Mouse (Mus musculus) neural tube, embryonic 13.5 days (tissue): ENCODE measurements around the gene Pole2. TPM values are rescaled to one million over a fixed set of nuclear protein-coding genes. Genes with fewer than 3 reads are reported as not detected.
A peak's percentile ranks its signal among the peaks of the same experiment; 100 is the strongest.

Experiments
- ATAC-seq: fragments of 200-750 bp; cut with Nextera tagmentation; 2 replicates; pipeline ENCODE4 v1.8.0; 2017; ENCODE audit warnings: low read depth, mild to moderate bottlenecking, moderate TSS enrichment, moderate library complexity
- H3K27ac ChIP-seq: fragments of 300-500 bp; sonication (generic); replicated peaks from 2 replicates; pipeline ENCODE4 v1.5.1; 2015; ENCODE audit warnings: moderate library complexity, mild to moderate bottlenecking, inconsistent platforms
- H3K27me3 ChIP-seq: fragments of 300-500 bp; sonication (generic); 2 replicates; pipeline ENCODE4 v1.6.1; 2015; ENCODE audit warnings: mild to moderate bottlenecking, inconsistent platforms
- H3K36me3 ChIP-seq: fragments of 300-500 bp; sonication (generic); 2 replicates; pipeline ENCODE4 v1.6.1; 2015; ENCODE audit warnings: mild to moderate bottlenecking, inconsistent platforms
- H3K4me1 ChIP-seq: fragments of 300-500 bp; sonication (generic); replicated peaks from 2 replicates; pipeline ENCODE4 v1.6.1; 2015; ENCODE audit warnings: inconsistent platforms
- H3K4me2 ChIP-seq: fragments of 300-500 bp; sonication (generic); 2 replicates; pipeline ENCODE4 v1.6.1; 2015; ENCODE audit warnings: inconsistent platforms, mild to moderate bottlenecking, moderate library complexity
- H3K4me3 ChIP-seq: fragments of 300-500 bp; sonication (generic); 2 replicates; pipeline ENCODE4 v1.5.1; 2015; ENCODE audit warnings: mild to moderate bottlenecking, inconsistent platforms
- H3K9ac ChIP-seq: fragments of 300-500 bp; sonication (generic); 2 replicates; pipeline ENCODE4 v1.6.1; 2015; ENCODE audit warnings: moderate library complexity, mild to moderate bottlenecking, inconsistent platforms
- H3K9me3 ChIP-seq: fragments of 300-500 bp; sonication (generic); 2 replicates; pipeline ENCODE4 v1.6.1; 2016; ENCODE audit warnings: inconsistent platforms
- WGBS: fragments of 180-500 bp; shearing (Covaris S2); methylation state at CpG from one replicate; pipeline ENCODE4 v1.1.7; 2015; 5-methylcytosine and 5-hydroxymethylcytosine counted together
- polyA plus RNA-seq: library from polyadenylated mRNA; unstranded; fragments of >200 nt; fragmentation: Nextera tagmentation; extraction: Ambion mirVana; gene quantifications from 2 replicates; pipeline ENCODE4 v1.2.1, GENCODE M21; 2015

Gene Pole2
- 4.1 and 7.1 TPM in 2 replicates for polyA plus RNA-seq

GRCm38 (mm10) chr12:69227776-69228466 lies at the start of gene Pole2:
TSS of gene Pole2 (minus strand) at chr12:69228195.
- H3K27ac ChIP-seq: 0 out of 2 replicates have a peak within 1 kb of the TSS, but pooled peaks have one; percentile 25
- WGBS: under 1% methylated on average over 37 of the region's 37 CpGs
- peak within 1 kb of the TSS; percentile 59 for H3K9ac ChIP-seq

GRCm38 (mm10) chr12:69268956-69269355 lies 41.0 kb upstream of the Pole2 start:
- H3K27ac ChIP-seq: no peak overlapping the region
- no peak overlapping the region for H3K4me2 ChIP-seq
- no peaks in the 10 kb centered on the region for H3K4me1 ChIP-seq
- H3K9ac ChIP-seq: no peak overlapping the region
- no peaks in the 10 kb centered on the region for H3K9me3 ChIP-seq
- H3K36me3 ChIP-seq: no peaks in the 10 kb centered on the region
- ATAC-seq: no peak
- 72% methylated on average over 2 of the region's 2 CpGs for WGBS
- H3K4me3 ChIP-seq: no peak overlapping the region
- H3K27me3 ChIP-seq: no peaks in the 10 kb centered on the region

More at GRCm38 (mm10) chr12:69227776-69228466, at the start of gene Pole2:
- Histone ChIP-seq H3K4me1 (0 out of 2 replicates have a peak, but pooled peaks cover 3% of the 10 kb centered on the region), H3K4me3 (peak within 1 kb of the TSS; percentile 59), H3K4me2 (peak within 1 kb of the TSS; percentile 52), H3K27me3 (no peaks in the 10 kb centered on the region), H3K9me3 (no peaks in the 10 kb centered on the region), H3K36me3 (no peaks in the 10 kb centered on the region)
- ATAC-seq: peak; percentile 96

GRCm38 (mm10) chr12:69267956-69268632 lies 40.1 kb upstream of the Pole2 start:
- no peaks in the 10 kb centered on the region for H3K36me3 ChIP-seq
- WGBS: 70% methylated on average over 11 of the region's 11 CpGs

GRCm38 (mm10) chr12:69265031-69265430 lies 37.0 kb upstream of the Pole2 start:
- no peak overlapping the region for H3K4me2 ChIP-seq
- H3K9ac ChIP-seq: no peak overlapping the region
- 93% methylated on average over 3 of the region's 3 CpGs for WGBS
- H3K36me3 ChIP-seq: no peaks in the 10 kb centered on the region
- H3K4me1 ChIP-seq: no peaks in the 10 kb centered on the region
- no peak overlapping the region for H3K27ac ChIP-seq
- no peak for ATAC-seq
- no peak overlapping the region for H3K4me3 ChIP-seq
- no peaks in the 10 kb centered on the region for H3K9me3 ChIP-seq
- no peaks in the 10 kb centered on the region for H3K27me3 ChIP-seq

More at GRCm38 (mm10) chr12:69267956-69268632, 40.1 kb upstream of the Pole2 start:
- H3K9me3 ChIP-seq: no peaks in the 10 kb centered on the region
- H3K4me1 ChIP-seq: no peaks in the 10 kb centered on the region
- H3K4me3 ChIP-seq: no peak overlapping the region
- ATAC-seq: no peak
- H3K4me2 ChIP-seq: no peak overlapping the region
- H3K27ac ChIP-seq: no peak overlapping the region
- H3K9ac ChIP-seq: no peak overlapping the region
- H3K27me3 ChIP-seq: no peaks in the 10 kb centered on the region

GRCm38 (mm10) chr12:69262251-69262650 lies 34.3 kb upstream of the Pole2 start:
- no peak for ATAC-seq
- Histone ChIP-seq H3K4me1 (no peaks in the 10 kb centered on the region), H3K9ac (no peak overlapping the region), H3K27me3 (no peaks in the 10 kb centered on the region), H3K36me3 (no peaks in the 10 kb centered on the region), H3K4me3 (no peak overlapping the region), H3K9me3 (no peaks in the 10 kb centered on the region), H3K27ac (no peak overlapping the region), H3K4me2 (no peak overlapping the region)
- WGBS: 92% methylated on average over 5 of the region's 5 CpGs

- H3K27ac ChIP-seq: no peak overlapping the region
- H3K27me3 ChIP-seq: no peaks in the 10 kb centered on the region
- ATAC-seq: no peak
- 83% methylated on average over 11 of the region's 11 CpGs for WGBS
- H3K9ac ChIP-seq: no peak overlapping the region
- no peak overlapping the region for H3K4me3 ChIP-seq
- H3K4me2 ChIP-seq: no peak overlapping the region
- no peaks in the 10 kb centered on the region for H3K36me3 ChIP-seq
- no peaks in the 10 kb centered on the region for H3K4me1 ChIP-seq
- no peaks in the 10 kb centered on the region for H3K9me3 ChIP-seq
These were observed 29.8 kb upstream of the Pole2 start for GRCm38 (mm10) chr12:69257836-69258235.

- H3K4me1 ChIP-seq: no peaks in the 10 kb centered on the region
- no peaks in the 10 kb centered on the region for H3K9me3 ChIP-seq
- no peak overlapping the region for H3K4me3 ChIP-seq
- H3K9ac ChIP-seq: no peak overlapping the region
- H3K27me3 ChIP-seq: no peaks in the 10 kb centered on the region
- H3K27ac ChIP-seq: no peak overlapping the region
- H3K36me3 ChIP-seq: no peaks in the 10 kb centered on the region
- no peak overlapping the region for H3K4me2 ChIP-seq
- WGBS: 94% methylated on average over 1 of the region's 1 CpGs
- no peak for ATAC-seq
These were observed 25.8 kb upstream of the Pole2 start for GRCm38 (mm10) chr12:69253806-69254205.

GRCm38 (mm10) chr12:69250756-69251155 lies 22.8 kb upstream of the Pole2 start:
- Histone ChIP-seq H3K4me3 (no peak overlapping the region), H3K4me1 (no peaks in the 10 kb centered on the region), H3K27me3 (no peaks in the 10 kb centered on the region), H3K9me3 (no peaks in the 10 kb centered on the region), H3K9ac (no peak overlapping the region), H3K27ac (no peak overlapping the region), H3K36me3 (no peaks in the 10 kb centered on the region), H3K4me2 (no peak overlapping the region)
- no peak for ATAC-seq
- WGBS: 82% methylated on average over 8 of the region's 8 CpGs

- no peaks in the 10 kb centered on the region for H3K4me1 ChIP-seq
- 85% methylated on average over 4 of the region's 4 CpGs for WGBS
- H3K36me3 ChIP-seq: no peaks in the 10 kb centered on the region
- no peak overlapping the region for H3K27ac ChIP-seq
- no peak overlapping the region for H3K4me3 ChIP-seq
- no peak overlapping the region for H3K4me2 ChIP-seq
- H3K27me3 ChIP-seq: no peaks in the 10 kb centered on the region
- ATAC-seq: no peak
- no peak overlapping the region for H3K9ac ChIP-seq
- H3K9me3 ChIP-seq: no peaks in the 10 kb centered on the region
These were observed 21.8 kb upstream of the Pole2 start for GRCm38 (mm10) chr12:69249766-69250165.

GRCm38 (mm10) chr12:69241771-69242431 lies 13.9 kb upstream of the Pole2 start:
- WGBS: under 1% methylated on average over 64 of the region's 64 CpGs
- H3K36me3 ChIP-seq: no peaks in the 10 kb centered on the region
- ATAC-seq: peak; percentile 96
- no peaks in the 10 kb centered on the region for H3K27me3 ChIP-seq
- peak overlapping the region; percentile 86 for H3K27ac ChIP-seq
- peaks cover 9% of the 10 kb centered on the region for H3K4me1 ChIP-seq
- peak overlapping the region; percentile 72 for H3K4me2 ChIP-seq
- no peaks in the 10 kb centered on the region for H3K9me3 ChIP-seq
- H3K4me3 ChIP-seq: peak overlapping the region; percentile 69
- H3K9ac ChIP-seq: peak overlapping the region; percentile 85

- Histone ChIP-seq H3K4me3 (peak overlapping the region; percentile 69), H3K27me3 (no peaks in the 10 kb centered on the region), H3K27ac (peak overlapping the region; percentile 86), H3K36me3 (no peaks in the 10 kb centered on the region), H3K9ac (peak overlapping the region; percentile 85), H3K9me3 (no peaks in the 10 kb centered on the region), H3K4me1 (peaks cover 9% of the 10 kb centered on the region), H3K4me2 (peak overlapping the region; percentile 72)
- ATAC-seq: no peak; the same call in 1 of the 2 replicates
- 2% methylated on average over 3 of the region's 3 CpGs for WGBS
These were observed 13.4 kb upstream of the Pole2 start for GRCm38 (mm10) chr12:69241405-69241770.

- ATAC-seq: no peak
- WGBS: 67% methylated on average over 6 of the region's 6 CpGs
These were observed 12.9 kb upstream of the Pole2 start, which contains the start of gene Klhdc1 for GRCm38 (mm10) chr12:69240876-69241275. TSS of gene Klhdc1 (plus strand) at chr12:69241176.

More at GRCm38 (mm10) chr12:69240876-69241275, 12.9 kb upstream of the Pole2 start, which contains the start of gene Klhdc1:
- H3K4me2 ChIP-seq: peak within 1 kb of the TSS; percentile 72
- H3K9ac ChIP-seq: peak within 1 kb of the TSS; percentile 85
- H3K27ac ChIP-seq: peak within 1 kb of the TSS; percentile 86
- H3K4me1 ChIP-seq: peaks cover 9% of the 10 kb centered on the region
- no peaks in the 10 kb centered on the region for H3K27me3 ChIP-seq
- no peaks in the 10 kb centered on the region for H3K36me3 ChIP-seq
- H3K9me3 ChIP-seq: no peaks in the 10 kb centered on the region
- peak within 1 kb of the TSS; percentile 69 for H3K4me3 ChIP-seq
